Mouse (Mus musculus) limb, embryonic 15.5 days (tissue): Measurements from ENCODE around the gene Gm20388. TPM values are rescaled to one million over a fixed set of nuclear protein-coding genes. Genes with fewer than 3 reads are reported as not detected.

Experiments used
- ATAC-seq: fragments of 200-750 bp; cut with Nextera tagmentation; 2 replicates; pipeline ENCODE4 v1.8.0; 2017; ENCODE audit warnings: low read depth, moderate TSS enrichment; ENCODE audit not compliant: insufficient number of reproducible peaks, low FRiP score, low TSS enrichment
- H3K27ac ChIP-seq: fragments of 300-500 bp; sonication (generic); 2 replicates; pipeline ENCODE4 v1.5.1; 2015; ENCODE audit warnings: moderate library complexity, mild to moderate bottlenecking, inconsistent platforms
- H3K27me3 ChIP-seq: fragments of 300-500 bp; sonication (generic); 2 replicates; pipeline ENCODE4 v1.6.1; 2015; ENCODE audit warnings: inconsistent platforms
- H3K36me3 ChIP-seq: fragments of 300-500 bp; sonication (generic); 2 replicates; pipeline ENCODE4 v1.6.1; 2015; ENCODE audit warnings: inconsistent platforms
- H3K4me1 ChIP-seq: fragments of 300-500 bp; sonication (generic); 2 replicates; pipeline ENCODE4 v1.6.1; 2015; ENCODE audit warnings: inconsistent platforms
- H3K4me2 ChIP-seq: fragments of 300-500 bp; sonication (generic); 2 replicates; pipeline ENCODE4 v1.6.1; 2015; ENCODE audit warnings: mild to moderate bottlenecking, inconsistent platforms
- H3K4me3 ChIP-seq: fragments of 300-500 bp; sonication (generic); 2 replicates; pipeline ENCODE4 v1.5.1; 2015; ENCODE audit warnings: mild to moderate bottlenecking, inconsistent platforms
- H3K9ac ChIP-seq: fragments of 300-500 bp; sonication (generic); 2 replicates; pipeline ENCODE4 v1.6.1; 2015; ENCODE audit warnings: inconsistent platforms
- H3K9me3 ChIP-seq: fragments of 300-500 bp; sonication (generic); 2 replicates; pipeline ENCODE4 v1.6.1; 2016; ENCODE audit warnings: inconsistent platforms
- WGBS: fragments of 180-500 bp; shearing (Covaris S2); methylation state at CpG from one replicate; pipeline ENCODE4 v1.1.7; 2015; 5-methylcytosine and 5-hydroxymethylcytosine counted together
- polyA plus RNA-seq: library from polyadenylated mRNA; unstranded; fragments of >200 nt; fragmentation: Nextera tagmentation; extraction: Ambion mirVana; gene quantifications from 2 replicates; pipeline ENCODE4 v1.2.1, GENCODE M21; 2015

Gene Gm20388
- polyA plus RNA-seq, 1 experiment from 2014 or later: 4.9 TPM

GRCm38 (mm10) chr8:121228892-121229291, 1318.3 kb downstream of the Gm20388 start:
- 57% methylated on average over 3 of the region's 3 CpGs for WGBS
- H3K9me3 ChIP-seq: no peaks in the 10 kb centered on the region
- no peak overlapping the region for H3K4me2 ChIP-seq
- peaks cover 3% of the 10 kb centered on the region; the same call in 1 of the 2 replicates for H3K4me1 ChIP-seq
- no peaks in the 10 kb centered on the region for H3K36me3 ChIP-seq
- no peak overlapping the region for H3K9ac ChIP-seq
- H3K27ac ChIP-seq: no peak overlapping the region
- peaks cover 11% of the 10 kb centered on the region for H3K27me3 ChIP-seq
- H3K4me3 ChIP-seq: no peak overlapping the region
- ATAC-seq: no peak

- Histone ChIP-seq H3K27ac (no peak overlapping the region), H3K9ac (no peak overlapping the region), H3K9me3 (no peaks in the 10 kb centered on the region), H3K4me3 (no peak overlapping the region), H3K27me3 (peaks cover 11% of the 10 kb centered on the region), H3K36me3 (no peaks in the 10 kb centered on the region), H3K4me2 (no peak overlapping the region), H3K4me1 (peaks cover 3% of the 10 kb centered on the region; the same call in 1 of the 2 replicates)
- 26% methylated on average over 7 of the region's 7 CpGs for WGBS
- no peak for ATAC-seq
Measured at GRCm38 (mm10) chr8:121229550-121229949, 1318.9 kb downstream of the Gm20388 start.

- Histone ChIP-seq H3K27ac (no peak overlapping the region), H3K4me2 (no peak overlapping the region), H3K9ac (no peak overlapping the region), H3K9me3 (no peaks in the 10 kb centered on the region), H3K4me1 (peaks cover 3% of the 10 kb centered on the region; the same call in 1 of the 2 replicates), H3K4me3 (no peak overlapping the region), H3K36me3 (no peaks in the 10 kb centered on the region), H3K27me3 (no peaks in the 10 kb centered on the region)
- no peak for ATAC-seq
- 31% methylated on average over 4 of the region's 4 CpGs for WGBS
Measured at GRCm38 (mm10) chr8:121233196-121233595, 1322.6 kb downstream of the Gm20388 start.

- no peak overlapping the region for H3K9ac ChIP-seq
- no peak overlapping the region for H3K4me2 ChIP-seq
- no peak for ATAC-seq
- H3K4me3 ChIP-seq: no peak overlapping the region
- H3K27ac ChIP-seq: no peak overlapping the region
- H3K36me3 ChIP-seq: no peaks in the 10 kb centered on the region
- H3K4me1 ChIP-seq: no peaks in the 10 kb centered on the region
- no peaks in the 10 kb centered on the region for H3K9me3 ChIP-seq
- 58% methylated on average over 7 of the region's 7 CpGs for WGBS
- H3K27me3 ChIP-seq: no peaks in the 10 kb centered on the region
Measured at GRCm38 (mm10) chr8:121234915-121235314, 1324.3 kb downstream of the Gm20388 start.

GRCm38 (mm10) chr8:121239640-121240039, 1329.0 kb downstream of the Gm20388 start:
- no peak overlapping the region for H3K9ac ChIP-seq
- no peaks in the 10 kb centered on the region for H3K36me3 ChIP-seq
- peaks cover 17% of the 10 kb centered on the region; the same call in 1 of the 2 replicates for H3K4me1 ChIP-seq
- no peaks in the 10 kb centered on the region for H3K9me3 ChIP-seq
- H3K4me2 ChIP-seq: no peak overlapping the region
- H3K27me3 ChIP-seq: peaks cover 8% of the 10 kb centered on the region; the same call in 1 of the 2 replicates
- WGBS: 65% methylated on average over 6 of the region's 6 CpGs
- H3K27ac ChIP-seq: no peak overlapping the region
- ATAC-seq: no peak
- no peak overlapping the region for H3K4me3 ChIP-seq

- peak; percentile 61; the same call in 1 of the 2 replicates for ATAC-seq
- Histone ChIP-seq H3K9me3 (no peaks in the 10 kb centered on the region), H3K36me3 (no peaks in the 10 kb centered on the region), H3K27me3 (peaks cover 8% of the 10 kb centered on the region; the same call in 1 of the 2 replicates), H3K4me1 (peaks cover 17% of the 10 kb centered on the region; the same call in 1 of the 2 replicates), H3K27ac (no peak overlapping the region), H3K4me3 (no peak overlapping the region), H3K9ac (no peak overlapping the region), H3K4me2 (no peak overlapping the region)
- WGBS: 11% methylated on average over 14 of the region's 14 CpGs
Measured at GRCm38 (mm10) chr8:121241761-121242552, 1331.3 kb downstream of the Gm20388 start.

- Histone ChIP-seq H3K9ac (no peak overlapping the region), H3K27me3 (peaks cover 8% of the 10 kb centered on the region; the same call in 1 of the 2 replicates), H3K9me3 (no peaks in the 10 kb centered on the region), H3K4me2 (no peak overlapping the region), H3K4me3 (no peak overlapping the region), H3K27ac (no peak overlapping the region), H3K4me1 (peaks cover 17% of the 10 kb centered on the region; the same call in 1 of the 2 replicates), H3K36me3 (no peaks in the 10 kb centered on the region)
- no peak for ATAC-seq
- WGBS: 31% methylated on average over 13 of the region's 13 CpGs
Measured at GRCm38 (mm10) chr8:121242671-121243070, 1332.0 kb downstream of the Gm20388 start.

- no peak overlapping the region for H3K27ac ChIP-seq
- no peak for ATAC-seq
- 74% methylated on average over 7 of the region's 7 CpGs for WGBS
- no peaks in the 10 kb centered on the region for H3K36me3 ChIP-seq
- H3K9ac ChIP-seq: no peak overlapping the region
- H3K4me1 ChIP-seq: peaks cover 7% of the 10 kb centered on the region; the same call in 1 of the 2 replicates
- H3K4me3 ChIP-seq: no peak overlapping the region
- no peak overlapping the region for H3K4me2 ChIP-seq
- peaks cover 50% of the 10 kb centered on the region for H3K27me3 ChIP-seq
- no peaks in the 10 kb centered on the region for H3K9me3 ChIP-seq
Measured at GRCm38 (mm10) chr8:121248823-121249222, 1338.2 kb downstream of the Gm20388 start.

GRCm38 (mm10) chr8:121249433-121249832, 1338.8 kb downstream of the Gm20388 start:
- ATAC-seq: no peak

GRCm38 (mm10) chr8:121251089-121251488, 1340.4 kb downstream of the Gm20388 start:
- WGBS: 8% methylated on average over 11 of the region's 11 CpGs
- Histone ChIP-seq H3K27ac (no peak overlapping the region), H3K4me1 (peaks cover 7% of the 10 kb centered on the region; the same call in 1 of the 2 replicates), H3K4me3 (no peak overlapping the region), H3K36me3 (no peaks in the 10 kb centered on the region), H3K4me2 (no peak overlapping the region), H3K9me3 (no peaks in the 10 kb centered on the region), H3K27me3 (peaks cover 69% of the 10 kb centered on the region), H3K9ac (no peak overlapping the region)
- ATAC-seq: no peak

More at GRCm38 (mm10) chr8:121249433-121249832, 1338.8 kb downstream of the Gm20388 start:
- Histone ChIP-seq H3K27ac (no peak overlapping the region), H3K9ac (no peak overlapping the region), H3K9me3 (no peaks in the 10 kb centered on the region), H3K4me2 (no peak overlapping the region), H3K36me3 (no peaks in the 10 kb centered on the region), H3K27me3 (peaks cover 55% of the 10 kb centered on the region), H3K4me3 (no peak overlapping the region), H3K4me1 (peaks cover 7% of the 10 kb centered on the region; the same call in 1 of the 2 replicates)
- WGBS: 60% methylated on average over 1 of the region's 1 CpGs

GRCm38 (mm10) chr8:121255727-121256265, 1345.2 kb downstream of the Gm20388 start:
- WGBS: 31% methylated on average over 14 of the region's 14 CpGs
- Histone ChIP-seq H3K27me3 (peaks cover 83% of the 10 kb centered on the region), H3K36me3 (no peaks in the 10 kb centered on the region), H3K4me1 (peaks cover 14% of the 10 kb centered on the region), H3K9me3 (no peaks in the 10 kb centered on the region), H3K4me3 (no peak overlapping the region), H3K27ac (no peak overlapping the region), H3K9ac (no peak overlapping the region), H3K4me2 (no peak overlapping the region)
- no peak for ATAC-seq
